Mouse (Mus musculus) embryonic fibroblast, embryonic 13.5 days (primary cell): ENCODE data around the gene Cmtm4.

Experiments used
- CTCF ChIP-seq: IDR thresholded peaks from 2 replicates; pipeline ENCODE4 v1.5.1; 2011; ENCODE audit warnings: mild to moderate bottlenecking, control low read depth, low read length, moderate library complexity, borderline replicate concordance; ENCODE audit not compliant: insufficient read depth
- POLR2A ChIP-seq: IDR thresholded peaks from 2 replicates; pipeline ENCODE4 v1.6.1; 2011; ENCODE audit warnings: low read depth, mild to moderate bottlenecking, control low read depth, low read length, moderate library complexity

DNA sequence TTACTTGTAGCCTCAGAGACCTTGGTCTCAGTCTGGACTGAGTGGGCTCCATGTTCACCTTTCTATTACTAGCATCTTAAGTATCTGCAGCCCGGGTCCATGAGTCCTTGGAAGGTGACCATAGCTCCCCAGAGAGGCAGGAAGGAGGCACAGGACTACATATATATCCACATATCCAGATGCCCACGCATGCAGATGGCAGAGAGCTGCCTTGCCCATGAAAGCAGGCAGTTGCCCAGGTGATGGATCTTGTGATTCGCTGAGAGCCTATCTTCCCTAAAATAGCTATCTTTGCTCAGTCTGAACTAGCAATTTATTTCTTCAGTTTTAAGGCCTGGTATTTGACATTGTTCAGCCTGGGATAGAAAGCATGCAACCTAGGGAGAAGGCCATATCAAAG lies 15.9 kb upstream of the Cmtm4 start:
- TF ChIP-seq POLR2A = no peak
- no peak for TF ChIP-seq CTCF
